Mouse (Mus musculus) neural tube, embryonic 10.5 days (tissue): Measurements from ENCODE around the gene Olfr1419.
A peak's percentile ranks its signal among the peaks of the same experiment; 100 is the strongest.
"Not testable (repeated sequence)": the region's sequence is repeated elsewhere in the genome, so short reads cannot be mapped to it uniquely, and the experiment has no call there.

ENCODE experiments used
- DNase-seq: peaks from one replicate; pipeline ENCODE4 v3.0.0-alpha.2; 2017; ENCODE audit warnings: low spot score; ENCODE audit errors: extremely low spot score

Gene Olfr1419

DNA sequence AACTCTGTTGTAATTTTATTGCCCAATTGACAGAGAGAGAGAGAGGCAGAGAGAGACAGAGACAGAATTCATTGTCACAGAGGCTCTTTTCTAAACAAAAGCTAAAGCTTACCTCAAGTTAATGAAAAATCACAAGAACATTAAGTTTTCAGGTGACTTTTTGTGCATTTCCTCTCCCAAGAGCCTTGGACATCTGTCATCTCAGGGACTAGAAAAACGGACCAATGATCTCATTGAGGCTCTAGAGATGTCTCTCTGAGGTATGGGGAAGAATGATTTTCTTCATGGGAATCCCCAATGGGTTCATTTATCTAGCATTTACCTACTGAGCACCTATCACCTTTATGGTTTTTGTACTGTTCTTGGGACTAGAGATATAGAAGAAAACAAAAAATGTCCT lies at the start of gene Olfr1419:
TSS of gene Olfr1419 (minus strand) at position 101 of the 400 bp plus-strand sequence.
- DNase-seq: no peak

DNA sequence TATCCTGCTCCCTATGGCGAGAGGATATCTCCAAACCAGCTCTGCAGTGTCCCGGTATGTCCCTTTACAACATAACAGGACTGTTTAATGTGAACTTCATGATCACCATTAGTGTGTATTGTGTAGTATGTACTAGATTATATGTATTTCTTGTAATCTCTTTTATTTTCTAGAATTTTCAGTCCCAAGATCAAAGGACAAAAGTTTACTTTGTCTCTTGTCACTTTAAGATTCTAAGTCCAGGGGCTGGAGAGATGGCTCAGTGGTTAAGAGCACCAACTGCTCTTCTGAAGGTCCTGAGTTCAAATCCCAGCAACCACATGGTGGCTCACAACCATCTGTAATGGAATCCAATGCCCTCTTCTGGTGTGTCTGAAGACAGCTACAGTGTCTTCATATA lies 47.6 kb upstream of the Olfr1419 start:
- DNase-seq: not testable (repeated sequence)

DNA sequence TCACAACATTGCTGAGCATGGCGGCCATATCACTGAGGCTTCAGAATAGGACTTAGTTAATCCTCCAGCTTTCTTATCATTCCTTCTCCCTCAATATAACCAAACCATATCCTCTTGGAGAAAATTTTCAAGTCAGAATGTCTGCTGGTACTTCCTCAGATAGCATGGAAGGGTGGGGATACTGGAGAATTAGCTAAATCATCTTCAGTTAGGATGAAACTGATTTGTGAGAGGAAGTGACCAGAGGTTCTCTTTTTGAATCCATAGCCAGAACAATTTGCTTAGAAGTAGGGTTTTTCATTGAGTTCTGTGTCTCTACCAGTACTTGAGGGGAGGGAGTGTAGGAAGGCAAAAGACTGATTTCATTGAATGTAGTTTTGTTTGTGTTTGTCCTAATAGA lies 47.2 kb upstream of the Olfr1419 start:
- no peak for DNase-seq

DNA sequence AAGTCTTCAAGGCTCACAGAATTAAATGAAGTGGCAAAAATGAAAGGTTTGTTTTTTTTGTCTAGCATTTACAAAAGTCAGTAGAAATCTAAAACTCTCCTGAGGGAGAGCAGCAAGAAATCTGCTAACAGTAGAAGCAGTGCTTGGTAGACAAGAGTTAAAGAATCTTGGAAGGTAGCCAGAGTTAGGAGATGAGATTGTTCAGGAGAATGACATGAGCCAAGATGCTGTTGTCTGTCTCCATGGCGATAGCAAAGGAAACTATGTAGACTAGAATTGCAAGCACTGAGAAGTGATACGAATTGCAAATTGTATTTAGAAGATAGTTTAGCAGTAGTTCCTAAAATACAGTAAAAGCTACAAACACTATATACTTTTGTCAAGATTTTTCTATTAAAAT lies 40.9 kb upstream of the Olfr1419 start:
- no peak for DNase-seq

DNA sequence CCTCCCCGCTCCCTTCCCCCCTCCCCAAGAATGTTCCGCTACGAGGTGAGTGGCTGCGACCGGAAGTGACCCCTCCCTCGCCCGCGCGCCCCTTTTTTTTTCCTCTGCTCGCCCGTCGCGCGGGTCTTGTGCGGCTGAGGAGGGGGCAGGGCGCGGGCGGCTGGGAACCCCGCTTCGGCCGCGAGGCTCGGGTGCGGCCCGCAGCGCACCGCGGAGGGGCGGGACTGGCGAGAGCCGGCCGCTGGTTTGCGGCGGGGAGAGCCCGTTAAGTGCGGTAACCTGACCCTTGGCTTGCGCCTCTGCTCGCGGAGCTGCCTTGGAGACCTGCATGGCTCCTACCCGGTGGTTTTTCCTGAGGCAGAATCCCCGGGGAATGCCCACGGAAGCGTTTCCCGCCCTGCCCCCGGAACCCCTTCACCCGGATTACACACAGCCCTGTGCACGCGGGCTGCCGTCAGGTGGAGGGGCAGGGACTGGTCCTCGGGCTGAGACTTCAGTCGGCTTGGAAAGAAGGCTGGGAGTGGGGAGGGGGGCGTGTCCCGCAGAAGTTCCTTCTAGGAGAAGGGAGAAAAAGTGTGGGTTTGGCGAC lies 37.7 kb upstream of the Olfr1419 start:
- no peak for DNase-seq

DNA sequence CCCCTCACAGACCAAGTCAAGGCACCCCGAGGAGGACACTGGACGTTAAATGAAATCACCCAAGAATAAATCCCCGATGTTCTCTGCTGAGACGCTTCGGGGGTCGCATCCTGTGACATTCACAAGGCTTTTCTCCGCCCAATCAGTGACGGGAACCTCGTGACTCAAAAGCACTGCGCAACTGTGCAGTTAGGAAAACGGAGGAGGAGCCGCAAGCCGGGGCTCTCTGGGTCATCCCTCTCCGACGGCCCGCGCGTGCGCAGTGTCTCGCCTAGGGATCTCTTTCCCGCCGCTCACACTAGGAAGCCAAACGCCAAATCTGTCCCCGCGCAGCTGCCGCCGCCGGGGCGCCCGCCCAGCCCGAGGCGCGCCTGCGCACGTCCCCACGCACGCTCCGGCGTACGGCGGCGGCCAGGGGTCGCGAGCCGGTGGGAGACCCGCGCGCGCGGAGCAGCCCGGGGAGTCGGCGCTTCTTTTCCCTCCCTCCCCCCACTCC lies 37.2 kb upstream of the Olfr1419 start, which contains the start of gene Patl1:
TSS of gene Patl1 (plus strand) at position 363 of the 496 bp plus-strand sequence.
- peak; percentile 96 for DNase-seq

DNA sequence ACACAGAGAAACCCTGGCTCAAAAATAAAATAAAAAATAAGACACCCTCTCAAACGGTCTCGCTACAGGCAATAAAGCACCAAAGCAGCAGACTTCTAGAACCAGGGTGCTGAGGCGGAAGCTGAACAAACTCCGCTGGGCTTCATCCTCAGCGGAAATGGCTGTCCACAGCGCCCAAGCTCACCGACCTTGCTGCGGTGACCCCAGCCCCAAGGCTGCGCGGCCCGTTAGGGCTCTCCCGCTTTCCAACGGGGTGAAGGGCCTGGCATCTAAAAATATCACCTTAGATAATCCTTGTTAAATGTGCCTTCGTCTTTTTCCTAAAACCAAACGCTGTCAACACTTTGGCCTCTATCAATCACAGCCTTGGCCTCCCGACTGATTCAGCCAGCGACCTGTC lies 36.7 kb upstream of the Olfr1419 start:
- no peak for DNase-seq

DNA sequence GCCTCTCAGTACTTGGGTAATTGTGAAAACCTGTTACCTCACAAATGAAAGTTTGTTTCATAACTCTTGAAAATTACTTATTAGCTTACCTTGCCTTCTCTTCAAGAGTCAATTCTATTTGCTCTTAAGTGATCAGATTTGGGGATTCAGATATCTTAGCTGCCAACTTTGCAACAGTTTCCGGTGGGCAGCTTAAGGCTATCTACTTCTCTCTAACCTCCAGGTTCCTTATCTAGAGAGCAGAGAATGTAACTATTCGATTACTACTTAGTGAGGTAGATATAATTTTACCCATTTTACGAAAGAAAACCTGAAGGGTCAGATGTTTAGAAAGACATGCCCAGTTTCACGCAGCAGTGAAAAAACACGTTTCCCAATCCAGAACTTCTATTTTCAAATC lies 36.1 kb upstream of the Olfr1419 start:
- no peak for DNase-seq

DNA sequence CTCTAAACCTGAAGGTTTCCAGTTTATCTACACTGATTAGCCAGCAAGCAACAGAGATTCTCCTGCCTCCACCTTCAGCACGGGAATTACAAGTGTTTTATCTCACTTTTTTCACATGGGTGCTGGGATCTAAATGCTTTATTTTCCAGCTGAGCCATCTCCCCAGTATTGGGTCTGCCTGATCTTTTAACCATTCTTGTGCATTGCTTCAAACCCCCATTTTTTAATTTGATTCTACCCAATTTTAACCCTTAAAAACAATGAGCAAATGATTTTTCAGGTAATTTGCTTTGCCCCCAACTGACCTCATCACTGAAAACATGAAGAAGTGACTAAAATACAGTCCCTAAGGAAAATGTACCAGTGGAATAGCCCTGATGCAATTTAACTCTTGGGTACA lies 11.4 kb upstream of the Olfr1419 start, which contains the start of gene Olfr1420:
TSS of gene Olfr1420 (plus strand) at position 301 of the 400 bp plus-strand sequence.
- no peak for DNase-seq

DNA sequence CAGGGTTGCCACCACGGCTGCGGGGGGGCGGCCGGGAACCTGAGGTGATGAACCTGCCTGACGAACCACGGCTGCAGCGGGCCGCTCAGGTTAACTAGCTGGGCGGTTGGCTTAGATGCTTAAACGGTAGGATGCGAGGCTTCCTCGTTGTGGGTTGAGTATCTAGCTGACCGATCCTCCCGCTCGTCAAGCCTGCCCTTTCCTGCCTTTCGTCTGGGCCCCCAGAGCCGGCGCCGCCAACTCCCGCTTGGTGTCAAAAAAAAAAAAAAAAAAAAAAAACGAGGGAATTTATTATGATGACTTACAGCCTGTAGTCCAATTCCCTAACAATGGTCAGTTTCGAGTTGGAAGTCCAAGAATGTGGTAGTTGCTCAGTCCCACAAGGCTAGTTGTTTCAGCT lies 3.5 kb upstream of the Olfr1419 start:
- DNase-seq: not testable (repeated sequence)

DNA sequence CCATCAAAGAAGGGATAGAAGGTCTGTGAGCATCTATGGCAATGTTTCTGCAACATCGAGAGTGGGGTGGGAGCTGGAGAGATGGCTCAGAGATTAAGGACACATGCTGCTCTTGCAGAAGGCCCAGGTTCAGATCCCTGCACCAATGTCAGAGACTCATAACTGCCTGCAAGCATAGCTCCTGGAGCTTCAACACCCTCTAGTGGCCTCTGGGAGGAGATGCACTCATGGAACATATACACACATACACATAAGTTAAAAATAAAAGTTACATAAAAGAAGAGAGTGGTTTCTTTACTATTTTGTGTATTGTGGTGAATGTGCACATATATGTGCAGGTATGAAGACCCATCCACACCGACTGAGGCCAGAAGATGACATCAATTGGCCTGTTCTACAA lies 7.1 kb downstream of the Olfr1419 start:
- DNase-seq: no peak

DNA sequence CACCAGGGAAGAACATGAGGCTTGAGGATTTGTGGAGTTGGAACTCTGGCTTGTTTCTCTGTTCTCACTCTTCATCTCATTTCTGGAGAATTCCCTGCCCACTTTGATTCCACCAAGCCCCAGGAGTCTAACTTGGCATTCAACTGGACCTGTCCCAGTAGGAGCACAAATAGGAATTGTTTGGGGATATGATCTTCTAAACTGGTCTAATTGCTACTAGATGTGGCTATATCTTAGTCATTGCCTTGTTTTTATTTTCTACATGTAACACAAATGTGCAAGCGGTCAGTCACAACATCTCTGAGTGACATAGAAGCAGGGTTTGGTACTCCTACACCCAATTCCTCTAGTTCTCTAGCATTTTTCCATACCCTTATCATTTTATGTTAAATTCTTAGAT lies 13.9 kb downstream of the Olfr1419 start, which contains the start of gene Olfr1418:
TSS of gene Olfr1418 (minus strand) at position 101 of the 400 bp plus-strand sequence.
- no peak for DNase-seq

DNA sequence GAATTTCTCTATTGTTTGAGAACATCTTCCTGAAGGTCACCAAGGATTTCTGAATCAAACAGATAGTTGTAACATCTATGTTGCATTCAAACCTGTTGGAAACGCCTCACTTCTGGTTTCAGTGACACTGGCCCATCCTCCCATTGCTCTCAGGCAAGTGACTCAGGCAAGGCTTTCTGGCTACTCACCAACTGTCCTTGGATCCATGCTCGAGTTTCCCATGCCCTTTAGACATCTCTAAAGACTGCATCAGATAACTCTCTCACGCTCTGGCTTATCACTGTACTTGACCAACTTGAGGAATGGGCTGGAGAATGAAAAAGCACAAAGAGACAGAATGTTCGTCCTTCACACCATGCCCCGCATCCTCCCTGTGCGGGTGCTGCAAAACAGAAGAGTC lies 18.4 kb downstream of the Olfr1419 start:
- no peak for DNase-seq

DNA sequence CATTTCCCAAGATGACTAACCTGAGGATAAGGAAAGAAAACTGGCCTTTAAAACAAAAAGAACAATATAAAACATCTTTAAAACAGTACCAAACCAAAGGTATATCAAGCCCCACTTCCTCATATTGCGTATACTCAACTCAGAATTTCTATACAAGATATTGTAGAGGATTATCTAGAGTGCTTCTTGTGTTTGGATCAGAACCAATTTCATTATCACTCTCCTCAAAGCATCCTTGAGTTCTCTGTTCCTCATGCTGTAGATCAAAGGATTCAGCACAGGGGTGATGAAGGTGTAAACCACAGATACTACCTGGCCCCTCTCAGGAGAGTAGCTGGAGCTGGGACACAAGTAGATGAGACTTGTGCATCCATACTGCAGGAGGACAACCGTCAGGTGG lies 20.1 kb downstream of the Olfr1419 start:
- no peak for DNase-seq

DNA sequence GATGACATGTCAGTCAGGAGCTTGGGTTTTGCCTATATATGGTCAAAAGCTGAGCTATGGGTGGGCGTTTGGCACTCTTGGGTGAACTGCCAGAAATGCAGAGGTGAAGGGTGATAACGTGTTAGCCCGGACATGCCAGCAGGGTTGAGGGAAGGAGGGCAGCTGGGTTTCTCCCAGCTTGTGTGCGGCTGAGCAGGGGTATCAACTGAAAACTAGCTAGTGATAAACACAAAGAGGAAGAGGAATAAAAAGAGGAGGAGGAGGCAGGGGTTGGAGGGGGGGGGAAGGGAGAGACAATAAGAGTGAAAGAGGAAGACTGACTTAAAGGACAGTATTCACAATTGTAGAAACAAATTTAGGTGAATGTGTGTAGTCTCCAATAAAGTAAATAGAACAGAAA lies 22.3 kb downstream of the Olfr1419 start:
- no peak for DNase-seq

DNA sequence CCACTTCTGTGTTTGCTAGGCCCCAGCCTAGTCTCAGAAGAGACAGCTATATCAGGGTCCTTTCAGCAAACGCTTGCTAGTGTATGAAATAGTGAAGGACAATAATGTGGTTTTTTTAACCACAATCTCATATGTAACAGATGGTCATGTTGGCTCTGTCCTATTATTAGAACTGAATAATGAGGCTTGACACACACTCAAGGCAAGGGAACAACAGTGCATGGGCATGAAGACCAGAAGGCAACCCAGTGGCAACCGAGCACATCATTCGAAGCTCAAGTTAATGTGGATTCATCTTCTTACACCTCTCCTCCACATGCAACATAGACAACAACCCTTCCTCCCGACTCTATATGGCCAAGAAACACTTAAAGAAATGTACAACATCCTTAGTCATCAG lies 28.6 kb downstream of the Olfr1419 start:
- DNase-seq: no peak

DNA sequence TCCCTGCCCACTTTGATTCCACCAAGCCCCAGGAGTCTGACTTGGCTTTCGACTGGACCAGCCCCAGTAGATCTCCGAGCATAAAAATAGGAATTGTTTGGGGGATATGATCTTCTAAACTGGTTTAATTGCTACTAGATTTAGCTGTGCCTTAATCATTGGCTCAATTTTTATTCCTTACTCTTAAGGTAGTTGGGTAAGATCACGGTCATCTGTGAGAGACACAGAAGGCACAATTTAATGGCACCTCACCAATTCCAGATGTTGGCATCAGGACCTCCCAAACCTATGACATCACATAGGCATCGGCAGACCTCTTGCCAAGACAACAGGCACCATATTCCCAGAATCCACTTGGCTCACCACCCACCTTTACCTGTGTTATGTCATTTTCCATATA lies 35.8 kb downstream of the Olfr1419 start, which contains the start of gene Olfr1417:
TSS of gene Olfr1417 (minus strand) at position 101 of the 400 bp plus-strand sequence.
- no peak for DNase-seq

DNA sequence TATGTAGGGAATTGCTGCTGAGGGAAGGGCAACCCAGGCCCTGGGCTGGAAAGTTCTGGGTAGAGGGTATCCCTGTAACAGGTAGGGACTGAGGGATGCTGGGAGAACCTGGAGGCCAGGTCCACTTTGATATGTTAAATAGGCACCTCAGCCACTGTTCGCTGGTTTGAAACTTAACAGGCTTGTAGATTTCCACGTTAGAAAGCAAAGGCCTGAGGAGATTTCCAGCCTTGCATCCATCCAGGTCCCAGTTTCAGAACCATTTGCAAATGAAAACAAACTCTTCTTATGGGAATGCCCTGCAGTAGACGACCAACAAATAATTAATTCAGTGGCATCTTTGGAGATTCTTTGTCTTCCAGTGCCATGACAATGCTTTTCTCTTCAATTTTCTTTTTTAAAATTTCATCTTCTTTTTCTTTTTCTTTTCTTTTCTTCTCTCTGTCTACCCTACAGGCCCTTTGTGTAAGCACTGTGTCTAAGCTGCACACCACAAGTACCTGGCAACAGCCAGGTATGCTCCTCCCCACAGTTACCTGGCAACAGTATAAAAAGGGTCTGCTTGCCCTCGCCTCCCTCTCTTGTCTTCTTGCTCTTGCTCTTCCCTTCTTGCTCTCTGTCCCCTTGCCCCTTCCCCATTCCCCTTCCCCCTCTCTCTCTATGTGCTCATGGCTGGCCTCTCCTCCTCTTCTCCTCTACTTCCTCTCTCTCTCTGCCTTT lies 51.4 kb downstream of the Olfr1419 start:
- no peak for DNase-seq

DNA sequence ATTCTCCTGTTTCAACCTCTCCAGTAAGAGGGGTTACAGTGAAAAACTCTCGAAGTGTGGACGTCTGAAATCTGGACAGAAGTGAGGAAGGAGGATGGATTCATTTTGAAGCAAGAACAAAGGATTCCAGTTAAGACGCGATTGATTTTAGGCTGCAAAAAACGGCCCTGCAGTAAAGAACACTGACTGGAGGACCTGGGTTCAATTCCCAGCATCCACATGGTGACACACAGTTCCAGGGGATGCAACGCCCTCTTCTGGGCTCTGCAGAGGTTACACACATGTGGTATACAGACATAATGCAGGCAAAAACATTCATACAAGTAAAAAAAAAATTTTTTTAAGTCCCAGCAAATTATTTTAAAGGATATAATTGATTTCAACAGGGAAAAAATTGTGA lies 54.7 kb downstream of the Olfr1419 start:
- no peak for DNase-seq

DNA sequence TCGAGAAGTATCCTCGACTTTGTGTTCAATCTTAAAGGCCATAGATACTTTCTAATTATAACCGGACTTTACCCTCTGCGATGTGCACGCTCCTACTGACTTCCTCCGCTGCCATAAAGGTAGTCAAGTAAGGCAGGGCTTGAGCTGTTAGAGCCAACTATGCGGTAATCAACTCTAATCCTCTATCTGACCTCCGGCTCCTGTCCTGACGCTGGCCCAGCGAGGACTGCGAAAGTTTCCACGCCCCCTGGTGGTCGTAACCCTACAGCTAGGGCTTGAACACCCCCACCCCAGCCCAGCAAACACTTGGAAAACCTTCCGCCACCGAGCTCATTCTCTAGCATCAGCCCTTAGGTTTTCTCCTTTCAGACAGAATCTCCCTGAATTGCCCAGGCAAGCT lies 55.1 kb downstream of the Olfr1419 start:
- DNase-seq: peak; percentile 88

DNA sequence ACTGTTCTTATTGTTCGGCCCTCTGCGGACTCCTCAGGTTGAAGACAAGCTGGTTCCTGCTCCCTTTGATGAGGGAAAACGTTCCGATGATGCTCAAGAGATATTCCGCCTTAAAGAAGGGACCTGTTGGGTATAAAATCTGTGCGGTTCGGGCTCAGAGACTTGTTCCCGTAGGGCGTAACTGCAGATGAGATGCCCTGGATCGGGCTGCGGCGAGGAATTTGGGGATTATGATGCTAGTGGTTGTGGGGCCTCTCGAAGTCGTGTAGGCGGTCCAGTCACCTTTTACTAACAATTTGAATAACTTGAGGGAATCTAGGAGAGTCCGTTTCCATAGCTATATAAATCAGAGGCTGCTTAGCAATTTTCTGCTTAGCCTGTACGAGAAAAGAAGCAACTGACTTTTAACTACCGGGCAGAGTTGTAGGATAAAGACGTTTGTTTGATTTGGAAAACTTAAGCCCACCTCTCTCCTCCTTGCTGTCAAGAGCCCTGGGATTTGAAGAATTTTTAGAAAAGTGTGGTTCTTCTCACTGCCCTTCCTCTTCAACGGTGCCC lies 55.7 kb downstream of the Olfr1419 start, which contains the start of gene Stx3:
TSS of gene Stx3 (minus strand) at position 261 of the 558 bp plus-strand sequence.
- peak; percentile 47 for DNase-seq
